Mouse (Mus musculus) megakaryocyte, embryonic 14.5 days (primary cell): ENCODE measurements at regions not wholly inside any gene's neighbourhood (a gene's known extent, or its start where the extent isn't known, plus 50 kb on each side); places are given as distances from the start of the nearest gene placed in this dataset.

Experiments
- FLI1 ChIP-seq: IDR thresholded peaks from 2 replicates; pipeline ENCODE4 v1.6.1; 2012; ENCODE audit warnings: low read length, inconsistent platforms, mixed read lengths
- GATA1 ChIP-seq: IDR thresholded peaks from 3 replicates; pipeline ENCODE4 v1.6.1; 2012; ENCODE audit warnings: mixed read lengths, low read length, inconsistent platforms, borderline replicate concordance

DNA sequence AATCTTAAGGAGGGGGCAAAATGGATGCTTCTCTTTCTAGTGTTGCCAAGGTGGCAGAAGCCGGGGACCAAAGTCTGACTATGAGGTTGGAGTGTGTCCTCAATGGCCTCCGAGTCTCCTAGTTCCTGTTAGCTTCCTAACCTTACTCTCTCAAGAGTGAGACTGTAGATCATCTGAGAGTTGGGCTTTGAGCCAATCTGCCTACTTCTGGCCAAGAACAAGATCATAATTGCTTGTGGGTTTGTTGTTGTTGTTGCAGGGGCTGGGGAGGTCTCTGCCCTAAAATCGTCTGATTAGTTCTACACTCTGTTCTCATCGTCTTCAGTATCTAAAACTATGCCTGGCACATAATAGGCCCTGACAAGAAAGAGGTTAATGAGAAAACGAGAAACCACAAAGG is 110.8 kb upstream of the Syt6 start:
- TF ChIP-seq FLI1 (no peak), GATA1 (no peak)
